Mouse (Mus musculus): Measurements from ENCODE around the gene Atg4c. TPM values are rescaled to one million over a fixed set of nuclear protein-coding genes. Genes with fewer than 3 reads are reported as not detected.
A peak's percentile ranks its signal among the peaks of the same experiment; 100 is the strongest.

Gene Atg4c
- polyA plus RNA-seq, 1 experiment from 2014 or later = 12.9 TPM

DNA sequence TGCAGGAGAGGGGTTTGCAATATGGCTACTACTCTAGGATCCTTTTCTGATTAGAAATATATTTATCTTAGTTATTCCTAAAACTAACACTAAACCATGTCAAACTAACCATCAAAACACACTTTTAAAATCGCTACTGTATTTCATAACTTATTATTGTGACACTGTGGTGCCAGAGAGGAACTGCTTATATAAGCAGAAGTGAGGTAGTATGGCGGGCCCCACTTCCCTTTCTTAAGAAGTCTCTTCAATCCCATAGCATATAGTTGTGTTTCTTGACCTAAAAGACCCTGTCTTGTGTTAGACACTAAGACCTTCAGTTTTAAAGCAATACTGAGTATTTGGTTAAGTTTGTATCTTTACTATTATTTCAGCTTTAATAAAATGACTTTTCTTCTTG, 31.1 kb downstream of the Atg4c start:
- no peaks in the 10 kb centered on the region for H3K27me3 ChIP-seq (replicated peaks; ENCODE audit: control insufficient read depth, insufficient read depth, low read length)
- no peak overlapping the region for H3K4me2 ChIP-seq (ENCODE audit: low read length)
- H3K9ac ChIP-seq (ENCODE audit: low read length) = no peak overlapping the region
- no peak overlapping the region for H3K27ac ChIP-seq (ENCODE audit: low read depth, low read length)
- WGBS = 97% methylated on average over 2 of the region's 2 CpGs
- peaks cover 27% of the 10 kb centered on the region; the same call in 1 of the 2 replicates for H3K36me3 ChIP-seq (ENCODE audit: control insufficient read depth, insufficient read depth, low read length)
- DNase-seq (ENCODE audit: low spot score) (no peak), ATAC-seq (no peak)
- H3K4me3 ChIP-seq (ENCODE audit: low read depth, low read length) = no peak overlapping the region
- H3K9me3 ChIP-seq (replicated peaks; ENCODE audit: control insufficient read depth, low read length) = no peaks in the 10 kb centered on the region
- H3K4me1 ChIP-seq (ENCODE audit: control insufficient read depth, insufficient read depth, low read length) = no peaks in the 10 kb centered on the region

DNA sequence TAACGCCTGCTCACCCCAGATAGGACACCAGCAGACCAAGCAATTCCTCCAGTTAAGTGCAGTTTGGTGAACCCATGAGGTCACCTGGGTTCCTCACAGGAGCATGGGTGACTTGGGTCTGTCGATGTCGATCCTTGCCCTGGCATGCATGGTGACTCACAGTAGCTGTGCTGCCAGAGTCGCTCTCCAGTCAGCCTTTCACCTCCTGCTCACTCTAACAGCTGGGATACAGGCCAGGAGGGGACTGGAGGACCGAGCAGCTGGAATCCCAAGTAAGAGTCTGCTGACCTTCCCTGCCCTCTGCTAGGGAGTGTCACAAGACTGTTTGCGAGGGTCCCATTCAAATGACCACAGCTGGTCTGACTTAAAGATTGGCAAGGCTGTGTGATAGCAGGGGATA, 33.5 kb downstream of the Atg4c start:
- Histone ChIP-seq H3K27me3 (replicated peaks; ENCODE audit: control insufficient read depth, insufficient read depth, low read length) (no peaks in the 10 kb centered on the region), H3K9ac (ENCODE audit: low read length) (no peak overlapping the region), H3K36me3 (ENCODE audit: control insufficient read depth, insufficient read depth, low read length) (peaks cover 20% of the 10 kb centered on the region; the same call in 1 of the 2 replicates), H3K9me3 (replicated peaks; ENCODE audit: control insufficient read depth, low read length) (no peaks in the 10 kb centered on the region), H3K4me1 (ENCODE audit: control insufficient read depth, insufficient read depth, low read length) (no peaks in the 10 kb centered on the region), H3K4me3 (ENCODE audit: low read depth, low read length) (no peak overlapping the region), H3K4me2 (ENCODE audit: low read length) (no peak overlapping the region), H3K27ac (ENCODE audit: low read depth, low read length) (no peak overlapping the region)
- ATAC-seq (no peak), DNase-seq (ENCODE audit: low spot score) (no peak)
- WGBS = 87% methylated on average over 6 of the region's 6 CpGs

DNA sequence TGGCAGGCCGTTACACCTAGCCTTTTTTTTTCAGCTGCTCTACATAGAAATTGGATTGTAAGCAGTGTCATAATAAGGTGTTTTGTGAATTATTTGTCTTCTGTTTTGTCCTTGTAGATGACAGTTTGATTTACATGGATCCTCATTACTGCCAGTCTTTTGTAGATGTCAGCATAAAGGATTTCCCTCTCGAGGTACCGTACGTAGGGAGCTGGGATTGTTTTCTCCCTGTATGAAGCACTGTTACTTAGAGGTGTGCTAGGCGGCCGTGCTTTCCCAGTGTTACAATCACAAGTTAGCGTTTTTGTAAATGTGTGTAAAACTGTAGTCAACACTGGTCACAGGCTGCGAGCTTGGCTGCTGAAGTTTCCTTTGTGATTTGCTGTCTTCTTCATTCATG, 35.6 kb downstream of the Atg4c start:
- Histone ChIP-seq H3K4me1 (ENCODE audit: control insufficient read depth, insufficient read depth, low read length) (no peaks in the 10 kb centered on the region), H3K4me3 (ENCODE audit: low read depth, low read length) (no peak overlapping the region), H3K27ac (ENCODE audit: low read depth, low read length) (no peak overlapping the region), H3K27me3 (replicated peaks; ENCODE audit: control insufficient read depth, insufficient read depth, low read length) (no peaks in the 10 kb centered on the region), H3K9ac (ENCODE audit: low read length) (no peak overlapping the region), H3K9me3 (replicated peaks; ENCODE audit: control insufficient read depth, low read length) (no peaks in the 10 kb centered on the region), H3K36me3 (ENCODE audit: control insufficient read depth, insufficient read depth, low read length) (peaks cover 20% of the 10 kb centered on the region; the same call in 1 of the 2 replicates), H3K4me2 (ENCODE audit: low read length) (no peak overlapping the region)
- DNase-seq (ENCODE audit: low spot score) (no peak), ATAC-seq (peak; percentile 7; the same call in 1 of the 2 replicates)
- WGBS = 76% methylated on average over 8 of the region's 8 CpGs

DNA sequence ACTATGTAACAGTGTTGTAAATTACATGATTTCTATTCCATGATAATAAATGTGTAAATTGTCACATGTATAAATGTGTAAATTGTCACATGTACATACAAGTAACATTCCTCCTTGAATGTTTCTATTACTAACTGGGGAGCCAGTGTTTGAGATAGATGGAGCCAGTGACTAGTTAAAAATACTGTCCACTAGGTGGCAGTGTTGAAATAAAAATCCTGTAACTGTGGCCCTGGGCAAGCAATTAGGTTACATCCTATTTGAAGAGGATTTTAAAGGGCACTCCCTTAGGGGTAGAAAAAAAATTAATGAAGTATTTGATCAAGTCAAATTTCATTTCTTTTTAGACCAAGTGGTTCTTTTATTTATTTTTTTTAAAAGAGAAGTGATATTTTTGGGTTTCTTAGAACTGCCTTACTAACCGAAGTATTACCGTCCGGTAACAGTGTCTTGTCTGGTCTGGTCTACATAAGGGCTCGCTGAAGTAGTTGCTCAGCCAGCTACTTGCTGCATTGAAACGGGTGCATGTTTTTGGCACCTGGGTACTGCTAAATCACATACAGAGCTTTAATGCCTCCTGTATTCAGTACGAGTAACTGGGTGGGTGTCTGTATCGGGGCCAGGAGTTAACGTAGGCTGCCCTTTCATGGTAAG, 41.6 kb downstream of the Atg4c start:
- Histone ChIP-seq H3K4me2 (ENCODE audit: low read length) (no peak overlapping the region), H3K27ac (ENCODE audit: low read depth, low read length) (no peak overlapping the region), H3K27me3 (replicated peaks; ENCODE audit: control insufficient read depth, insufficient read depth, low read length) (no peaks in the 10 kb centered on the region), H3K4me3 (ENCODE audit: low read depth, low read length) (no peak overlapping the region), H3K9ac (ENCODE audit: low read length) (no peak overlapping the region), H3K4me1 (ENCODE audit: control insufficient read depth, insufficient read depth, low read length) (no peaks in the 10 kb centered on the region), H3K9me3 (replicated peaks; ENCODE audit: control insufficient read depth, low read length) (no peaks in the 10 kb centered on the region), H3K36me3 (ENCODE audit: control insufficient read depth, insufficient read depth, low read length) (no peaks in the 10 kb centered on the region)
- ATAC-seq (peak; percentile 80), DNase-seq (ENCODE audit: low spot score) (peak; percentile 89)
- 87% methylated on average over 8 of the region's 8 CpGs for WGBS

DNA sequence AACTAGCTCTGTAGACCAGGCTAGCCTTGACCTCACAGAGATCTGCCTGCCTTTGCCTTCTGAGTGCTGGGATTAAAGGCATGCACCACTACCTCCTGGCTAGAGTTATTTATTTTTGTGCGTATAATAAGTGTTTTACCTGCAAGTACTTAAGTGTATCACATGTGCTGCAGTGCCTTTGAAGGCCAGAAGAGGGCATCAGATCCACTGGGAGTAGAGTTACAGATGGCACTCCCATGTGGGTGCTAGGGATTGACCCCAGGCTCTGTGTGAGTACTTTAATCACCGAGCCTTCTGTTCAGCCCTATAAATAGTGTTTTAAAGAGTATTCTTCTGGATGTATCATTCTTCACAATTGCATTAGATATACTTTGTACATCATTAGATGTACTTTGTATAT, 44.6 kb downstream of the Atg4c start:
- no peak overlapping the region for H3K27ac ChIP-seq (ENCODE audit: low read depth, low read length)
- no peaks in the 10 kb centered on the region for H3K27me3 ChIP-seq (replicated peaks; ENCODE audit: control insufficient read depth, insufficient read depth, low read length)
- no peaks in the 10 kb centered on the region for H3K4me1 ChIP-seq (ENCODE audit: control insufficient read depth, insufficient read depth, low read length)
- H3K36me3 ChIP-seq (ENCODE audit: control insufficient read depth, insufficient read depth, low read length) = no peaks in the 10 kb centered on the region
- no peak for ATAC-seq
- no peaks in the 10 kb centered on the region for H3K9me3 ChIP-seq (replicated peaks; ENCODE audit: control insufficient read depth, low read length)
- 98% methylated on average over 2 of the region's 2 CpGs for WGBS
- H3K9ac ChIP-seq (ENCODE audit: low read length) = no peak overlapping the region
- no peak overlapping the region for H3K4me3 ChIP-seq (ENCODE audit: low read depth, low read length)
- no peak for DNase-seq (ENCODE audit: low spot score)
- H3K4me2 ChIP-seq (ENCODE audit: low read length) = no peak overlapping the region

DNA sequence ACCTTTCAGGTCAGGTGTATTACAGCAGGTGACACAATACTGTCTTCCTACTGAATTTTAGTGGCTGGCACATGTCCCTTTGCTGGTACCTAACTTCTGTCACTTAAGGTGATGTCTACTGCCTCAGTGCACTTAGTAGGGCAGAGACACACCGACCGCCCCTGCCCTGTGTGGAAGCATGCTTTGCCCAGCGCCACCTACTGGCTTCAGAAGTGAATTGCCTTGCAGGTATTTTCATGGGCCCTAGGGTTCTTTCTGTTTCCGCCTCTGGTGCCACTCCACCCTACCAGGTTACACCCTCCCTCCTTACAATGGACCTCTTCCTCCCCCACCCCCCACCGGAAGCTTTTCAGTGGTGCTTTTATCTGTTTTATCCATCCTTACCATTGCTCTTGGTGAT, 47.9 kb downstream of the Atg4c start:
- ATAC-seq (no peak), DNase-seq (ENCODE audit: low spot score) (no peak)
- H3K4me3 ChIP-seq (ENCODE audit: low read depth, low read length) = no peak overlapping the region
- H3K27me3 ChIP-seq (replicated peaks; ENCODE audit: control insufficient read depth, insufficient read depth, low read length) = no peaks in the 10 kb centered on the region
- no peak overlapping the region for H3K4me2 ChIP-seq (ENCODE audit: low read length)
- H3K4me1 ChIP-seq (ENCODE audit: control insufficient read depth, insufficient read depth, low read length) = no peaks in the 10 kb centered on the region
- H3K9ac ChIP-seq (ENCODE audit: low read length) = no peak overlapping the region
- H3K27ac ChIP-seq (ENCODE audit: low read depth, low read length) = no peak overlapping the region
- H3K9me3 ChIP-seq (replicated peaks; ENCODE audit: control insufficient read depth, low read length) = no peaks in the 10 kb centered on the region
- no peaks in the 10 kb centered on the region for H3K36me3 ChIP-seq (ENCODE audit: control insufficient read depth, insufficient read depth, low read length)
- WGBS = 49% methylated on average over 5 of the region's 5 CpGs

DNA sequence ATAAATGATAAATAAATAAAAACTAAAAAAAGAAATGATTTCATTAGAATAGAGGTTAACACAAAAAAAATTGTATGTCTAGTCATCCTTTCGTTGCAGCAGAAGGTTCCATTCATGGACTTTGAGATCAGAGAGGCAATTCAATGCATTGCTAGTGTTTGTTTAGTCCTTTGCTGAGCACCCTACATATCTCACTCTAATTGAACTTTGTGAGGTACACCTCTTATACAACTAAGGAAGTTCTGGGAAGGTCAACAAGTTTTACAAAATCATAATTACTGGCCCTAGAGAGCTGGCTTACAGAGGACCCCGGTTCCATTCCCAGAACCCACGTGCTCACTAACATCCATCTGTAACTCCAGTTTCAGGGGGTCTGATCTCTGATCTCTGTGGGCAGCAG, 55.6 kb downstream of the Atg4c start:
- DNase-seq (ENCODE audit: low spot score) (no peak), ATAC-seq (no peak)
- WGBS = 90% methylated on average over 3 of the region's 3 CpGs

DNA sequence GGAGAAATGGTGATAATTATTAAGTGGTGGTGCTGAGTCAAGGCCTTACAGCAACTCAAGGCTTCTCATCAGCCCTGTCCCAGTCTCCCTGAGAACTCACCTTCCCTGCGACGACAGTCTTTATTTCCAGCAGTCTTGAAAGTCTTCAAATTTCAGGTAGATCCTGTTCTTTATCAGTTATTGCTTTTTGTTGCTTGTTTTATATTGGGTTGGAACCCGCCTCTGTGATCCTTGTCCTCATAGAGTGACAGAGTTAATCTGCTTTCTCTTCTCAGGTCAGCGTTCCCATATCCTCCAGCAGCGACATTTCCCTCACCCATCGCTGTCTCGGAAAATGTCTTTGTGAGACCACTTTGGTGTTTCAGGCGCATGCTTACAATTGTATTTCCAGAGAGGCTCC, 56.1 kb downstream of the Atg4c start:
- WGBS = 95% methylated on average over 8 of the region's 8 CpGs
- no peak for DNase-seq (ENCODE audit: low spot score)
- Histone ChIP-seq H3K4me1 (ENCODE audit: control insufficient read depth, insufficient read depth, low read length) (no peaks in the 10 kb centered on the region), H3K36me3 (ENCODE audit: control insufficient read depth, insufficient read depth, low read length) (no peaks in the 10 kb centered on the region), H3K27ac (ENCODE audit: low read depth, low read length) (no peak overlapping the region), H3K4me3 (ENCODE audit: low read depth, low read length) (no peak overlapping the region), H3K4me2 (ENCODE audit: low read length) (no peak overlapping the region), H3K9me3 (replicated peaks; ENCODE audit: control insufficient read depth, low read length) (no peaks in the 10 kb centered on the region), H3K9ac (ENCODE audit: low read length) (no peak overlapping the region), H3K27me3 (replicated peaks; ENCODE audit: control insufficient read depth, insufficient read depth, low read length) (no peaks in the 10 kb centered on the region)
- no peak for ATAC-seq

More for the DNA sequence above, 55.6 kb downstream of the Atg4c start:
- no peak overlapping the region for H3K4me3 ChIP-seq (ENCODE audit: low read depth, low read length)
- no peaks in the 10 kb centered on the region for H3K27me3 ChIP-seq (replicated peaks; ENCODE audit: control insufficient read depth, insufficient read depth, low read length)
- no peaks in the 10 kb centered on the region for H3K4me1 ChIP-seq (ENCODE audit: control insufficient read depth, insufficient read depth, low read length)
- no peak overlapping the region for H3K27ac ChIP-seq (ENCODE audit: low read depth, low read length)
- H3K9me3 ChIP-seq (replicated peaks; ENCODE audit: control insufficient read depth, low read length) = no peaks in the 10 kb centered on the region
- no peak overlapping the region for H3K4me2 ChIP-seq (ENCODE audit: low read length)
- H3K9ac ChIP-seq (ENCODE audit: low read length) = no peak overlapping the region
- H3K36me3 ChIP-seq (ENCODE audit: control insufficient read depth, insufficient read depth, low read length) = no peaks in the 10 kb centered on the region

DNA sequence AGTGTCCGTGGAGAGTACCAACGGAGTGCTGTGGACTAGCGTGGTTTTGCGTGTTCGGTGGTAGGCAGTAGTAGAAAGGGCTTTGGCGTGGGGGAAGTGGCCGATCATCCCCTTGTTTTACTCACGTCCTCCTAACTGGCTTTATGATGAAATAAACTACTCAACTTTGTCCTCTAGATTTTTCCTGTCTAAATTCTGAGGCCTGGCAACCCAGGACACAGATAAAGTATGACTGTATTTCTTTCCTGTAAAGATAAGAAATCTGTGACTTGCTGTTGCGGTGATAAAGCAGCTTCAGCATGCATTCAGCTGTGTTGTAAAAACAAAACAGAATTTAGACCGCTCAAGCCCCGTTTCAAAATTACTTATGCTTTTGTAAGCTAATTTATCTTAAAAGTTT, 59.2 kb downstream of the Atg4c start:
- Histone ChIP-seq H3K4me2 (ENCODE audit: low read length) (no peak overlapping the region), H3K27ac (ENCODE audit: low read depth, low read length) (no peak overlapping the region), H3K9ac (ENCODE audit: low read length) (no peak overlapping the region), H3K4me1 (ENCODE audit: control insufficient read depth, insufficient read depth, low read length) (no peaks in the 10 kb centered on the region), H3K36me3 (ENCODE audit: control insufficient read depth, insufficient read depth, low read length) (no peaks in the 10 kb centered on the region), H3K27me3 (replicated peaks; ENCODE audit: control insufficient read depth, insufficient read depth, low read length) (no peaks in the 10 kb centered on the region), H3K4me3 (ENCODE audit: low read depth, low read length) (no peak overlapping the region), H3K9me3 (replicated peaks; ENCODE audit: control insufficient read depth, low read length) (no peaks in the 10 kb centered on the region)
- WGBS = 95% methylated on average over 11 of the region's 11 CpGs
- DNase-seq (ENCODE audit: low spot score) (no peak), ATAC-seq (no peak)

All from forebrain, embryonic 14.5 days (tissue).